In the genomic region with DNA sequence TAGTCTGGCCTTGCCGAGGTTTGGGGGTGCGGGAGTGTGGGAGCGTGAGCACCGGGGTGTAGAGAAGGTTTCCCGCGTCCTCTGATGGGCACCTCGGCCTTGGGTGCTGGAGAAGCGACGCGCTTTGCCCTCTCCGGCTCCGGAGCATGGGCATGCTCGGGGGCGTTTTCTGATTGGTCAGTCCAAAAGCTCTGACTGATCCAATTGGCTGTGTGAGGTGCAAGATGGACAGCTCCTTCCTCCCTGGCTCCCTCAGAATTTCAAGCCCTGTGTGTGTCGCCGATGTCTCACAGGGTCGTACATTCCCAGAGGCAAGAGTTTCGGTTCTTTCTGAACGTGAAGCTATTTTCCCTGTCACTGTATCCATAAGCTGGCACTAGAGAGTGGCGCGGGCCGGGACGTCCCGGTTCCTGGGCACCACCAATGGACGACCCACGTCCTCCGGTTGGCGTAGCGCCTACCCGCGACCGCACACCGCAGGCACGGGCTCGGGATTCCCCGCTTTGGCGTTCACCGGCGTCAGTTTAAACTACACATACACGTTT, we compare ENCODE assay signal across 7 mouse cellular contexts. TPM values are rescaled to one million over a fixed set of nuclear protein-coding genes. Genes with fewer than 3 reads are reported as not detected.
DNase-seq lines count a peak whose midpoint lies in the region; ATAC-seq and TF ChIP-seq lines count a peak whose summit lies in the region.

No protein-coding gene starts in this region.

- H3K4me3 ChIP-seq in cortical plate, adult 2 months (ENCODE audit: insufficient read depth, low read length): peak overlapping the region; percentile 43
- H3K4me3 ChIP-seq in intestine, embryonic 16.5 days (ENCODE audit: low read length): peak overlapping the region; percentile 49
- H3K4me3 ChIP-seq in limb, embryonic 11.5 days (ENCODE audit: low read depth, low read length): peak overlapping the region; percentile 31
- peak overlapping the region; percentile 50 for H3K4me3 ChIP-seq in midbrain, embryonic 12.5 days

- peaks cover 6% of the 10 kb centered on the region; the same call in 1 of the 2 replicates for H3K36me3 ChIP-seq in intestine, embryonic 16.5 days (ENCODE audit: control insufficient read depth, insufficient read depth, low read length)
- no peaks in the 10 kb centered on the region; the same call in 1 of the 2 replicates for H3K36me3 ChIP-seq in limb, embryonic 11.5 days (ENCODE audit: control insufficient read depth, insufficient read depth, low read length)
- 0 out of 2 replicates have a peak, but pooled peaks cover 10% of the 10 kb centered on the region for H3K36me3 ChIP-seq in midbrain, embryonic 12.5 days

- peak overlapping the region; percentile 50; the same call in 1 of the 2 replicates for H3K9ac ChIP-seq in intestine, embryonic 16.5 days (ENCODE audit: low read depth, low read length)
- peak overlapping the region; percentile 7; the same call in 1 of the 2 replicates for H3K9ac ChIP-seq in limb, embryonic 11.5 days (ENCODE audit: low read length)
- peak overlapping the region; percentile 52 for H3K9ac ChIP-seq in midbrain, embryonic 12.5 days (replicated peaks)

- TF ChIP-seq POLR2A in cortical plate, adult 2 months (IDR thresholded peaks at IDR 0.05; ENCODE audit: extremely low read depth, insufficient read depth, low read length): peak; percentile 43

- H3K4me2 ChIP-seq in intestine, embryonic 16.5 days (ENCODE audit: low read depth, low read length): peak overlapping the region; percentile 88
- peak overlapping the region; percentile 56 for H3K4me2 ChIP-seq in limb, embryonic 11.5 days (ENCODE audit: low read depth, severe bottlenecking)
- H3K4me2 ChIP-seq in midbrain, embryonic 12.5 days (replicated peaks): peak overlapping the region; percentile 74

- H3K27me3 ChIP-seq in intestine, embryonic 16.5 days (replicated peaks; ENCODE audit: control insufficient read depth, insufficient read depth, low read length): peaks cover 2% of the 10 kb centered on the region; the same call in 1 of the 2 replicates
- peaks cover 22% of the 10 kb centered on the region for H3K27me3 ChIP-seq in limb, embryonic 11.5 days (ENCODE audit: control insufficient read depth, insufficient read depth, low read length)
- peaks cover 37% of the 10 kb centered on the region for H3K27me3 ChIP-seq in midbrain, embryonic 12.5 days

- peak; percentile 84 for ATAC-seq in intestine, embryonic 16.5 days
- ATAC-seq in limb, embryonic 11.5 days (ENCODE audit: insufficient number of reproducible peaks, low FRiP score, low TSS enrichment, low read depth): peak; percentile 68
- ATAC-seq in midbrain, embryonic 12.5 days (ENCODE audit: low FRiP score, low read depth): peak; percentile 85

- WGBS in intestine, embryonic 16.5 days: 3% methylated on average over 40 of the region's 40 CpGs
- 3% methylated on average over 40 of the region's 40 CpGs for WGBS in limb, embryonic 11.5 days
- WGBS in midbrain, embryonic 12.5 days: 4% methylated on average over 40 of the region's 40 CpGs

- DNase-seq in adrenal gland, adult 8-10 months: peak; percentile 78
- DNase-seq in gastrocnemius, postnatal 25 days: peak; percentile 77
- peak; percentile 81 for DNase-seq in limb, embryonic 11.5 days (ENCODE audit: low spot score)
- DNase-seq in spleen, adult 12 weeks (ENCODE audit: low spot score): peak; percentile 82

- peaks cover 4% of the 10 kb centered on the region; the same call in 1 of the 2 replicates for H3K4me1 ChIP-seq in cortical plate, adult 2 months (ENCODE audit: control insufficient read depth, insufficient read depth, low read length)
- peaks cover 29% of the 10 kb centered on the region for H3K4me1 ChIP-seq in intestine, embryonic 16.5 days (ENCODE audit: control insufficient read depth, insufficient read depth, low read length)
- H3K4me1 ChIP-seq in limb, embryonic 11.5 days (ENCODE audit: control insufficient read depth, insufficient read depth, low read length): 0 out of 2 replicates have a peak, but pooled peaks cover 12% of the 10 kb centered on the region
- H3K4me1 ChIP-seq in midbrain, embryonic 12.5 days: peaks cover 40% of the 10 kb centered on the region

- no peak overlapping the region for H3K27ac ChIP-seq in cortical plate, adult 2 months (ENCODE audit: insufficient read depth, low read length)
- H3K27ac ChIP-seq in intestine, embryonic 16.5 days (ENCODE audit: low read length): no peak overlapping the region; the same call in 1 of the 2 replicates
- H3K27ac ChIP-seq in limb, embryonic 11.5 days (replicated peaks; ENCODE audit: low read depth, low read length): no peak overlapping the region
- H3K27ac ChIP-seq in midbrain, embryonic 12.5 days (replicated peaks): peak overlapping the region; percentile 49; the same call in 1 of the 2 replicates

- peaks cover 5% of the 10 kb centered on the region; the same call in 1 of the 2 replicates for H3K9me3 ChIP-seq in intestine, embryonic 16.5 days (ENCODE audit: control insufficient read depth, low read length)
- no peaks in the 10 kb centered on the region for H3K9me3 ChIP-seq in limb, embryonic 11.5 days (ENCODE audit: control insufficient read depth, low read length)
- no peaks in the 10 kb centered on the region for H3K9me3 ChIP-seq in midbrain, embryonic 12.5 days

- peak; percentile 11; the same call in 1 of the 2 replicates for TF ChIP-seq CTCF in cortical plate, adult 2 months (IDR thresholded peaks at IDR 0.05; ENCODE audit: extremely low read depth, insufficient read depth, low read length)

RNA-seq across cellular contexts. Expression of a gene that starts 5.5 kb away (rescaled TPM):
- 10 to 100 TPM; 18.8 to 28.5 (median 26.2) TPM for total RNA-seq in adrenal gland, adult 8-10 months (2022)
- 40.1 and 42.8 TPM in 2 replicates for polyA plus RNA-seq in cortical plate, adult 2 months (2012; rRNA removed)
- total RNA-seq in gastrocnemius, postnatal 25 days (2021): 10 to 100 TPM; 10.1 to 11.1 TPM
- 28.5 and 31.6 TPM in 2 replicates for polyA plus RNA-seq in intestine, embryonic 16.5 days (2015; fragmentation: Nextera tagmentation; extraction: Ambion mirVana)
- 17.9 and 19.2 TPM in 2 replicates for polyA plus RNA-seq in limb, embryonic 11.5 days (2014; fragmentation: Nextera tagmentation; extraction: Ambion mirVana)
- 87.2 and 87.5 TPM in 2 replicates for polyA plus RNA-seq in midbrain, embryonic 12.5 days (2016; fragmentation: Nextera tagmentation; extraction: Ambion mirVana)

RNA-seq across cellular contexts. Expression of a gene that starts 5.5 kb away (rescaled TPM):
- under 1 TPM; 0.21 to 0.59 (median 0.46) TPM for total RNA-seq in adrenal gland, adult 8-10 months (2022)
- polyA plus RNA-seq in cortical plate, adult 2 months (2012; rRNA removed): 6.6 and 7.4 TPM in 2 replicates
- total RNA-seq in gastrocnemius, postnatal 25 days (2021): under 1 TPM; 0.13 to 0.18 TPM
- 0.15 and 0.35 TPM in 2 replicates for polyA plus RNA-seq in intestine, embryonic 16.5 days (2015; fragmentation: Nextera tagmentation; extraction: Ambion mirVana)
- 0.25 and 0.27 TPM in 2 replicates for polyA plus RNA-seq in limb, embryonic 11.5 days (2014; fragmentation: Nextera tagmentation; extraction: Ambion mirVana)
- 0.64 and 0.86 TPM in 2 replicates for polyA plus RNA-seq in midbrain, embryonic 12.5 days (2016; fragmentation: Nextera tagmentation; extraction: Ambion mirVana)

RNA-seq across cellular contexts. Expression of a gene that starts 11.3 kb away (rescaled TPM):
- 10 to 100 TPM in 2 of 4 experiments, 1 to 10 TPM in 2; 3.3 to 12.2 (median 7.8) TPM for total RNA-seq in adrenal gland, adult 8-10 months (2022)
- 101 and 112 TPM in 2 replicates for polyA plus RNA-seq in cortical plate, adult 2 months (2012; rRNA removed)
- total RNA-seq in gastrocnemius, postnatal 25 days (2021): 1 to 10 TPM; 1.1 to 1.2 TPM
- 34.7 and 40.9 TPM in 2 replicates for polyA plus RNA-seq in intestine, embryonic 16.5 days (2015; fragmentation: Nextera tagmentation; extraction: Ambion mirVana)
- 8.8 and 11.1 TPM in 2 replicates for polyA plus RNA-seq in limb, embryonic 11.5 days (2014; fragmentation: Nextera tagmentation; extraction: Ambion mirVana)
- 177 and 223 TPM in 2 replicates for polyA plus RNA-seq in midbrain, embryonic 12.5 days (2016; fragmentation: Nextera tagmentation; extraction: Ambion mirVana)

RNA-seq across cellular contexts. Expression of a gene that starts 17.9 kb away (rescaled TPM):
- 10 to 100 TPM; 23.2 to 38.7 (median 31.3) TPM for total RNA-seq in adrenal gland, adult 8-10 months (2022)
- 25.9 and 26.7 TPM in 2 replicates for polyA plus RNA-seq in cortical plate, adult 2 months (2012; rRNA removed)
- total RNA-seq in gastrocnemius, postnatal 25 days (2021): 1 to 10 TPM; 6.7 to 8.1 TPM
- 17.0 and 17.5 TPM in 2 replicates for polyA plus RNA-seq in intestine, embryonic 16.5 days (2015; fragmentation: Nextera tagmentation; extraction: Ambion mirVana)
- polyA plus RNA-seq in limb, embryonic 11.5 days (2014; fragmentation: Nextera tagmentation; extraction: Ambion mirVana): 19.0 and 20.5 TPM in 2 replicates
- polyA plus RNA-seq in midbrain, embryonic 12.5 days (2016; fragmentation: Nextera tagmentation; extraction: Ambion mirVana): 19.9 and 20.5 TPM in 2 replicates

RNA-seq across cellular contexts. Expression of a gene that starts 21.3 kb away (rescaled TPM):
- total RNA-seq in adrenal gland, adult 8-10 months (2022): 100 to 1,000 TPM; 179 to 200 (median 190) TPM
- polyA plus RNA-seq in cortical plate, adult 2 months (2012; rRNA removed): 567 and 588 TPM in 2 replicates
- 100 to 1,000 TPM in 1 of 2 experiments, 10 to 100 TPM in 1; 99.3 to 105 TPM for total RNA-seq in gastrocnemius, postnatal 25 days (2021)
- polyA plus RNA-seq in intestine, embryonic 16.5 days (2015; fragmentation: Nextera tagmentation; extraction: Ambion mirVana): 131 and 138 TPM in 2 replicates
- polyA plus RNA-seq in limb, embryonic 11.5 days (2014; fragmentation: Nextera tagmentation; extraction: Ambion mirVana): 269 and 275 TPM in 2 replicates
- 437 and 465 TPM in 2 replicates for polyA plus RNA-seq in midbrain, embryonic 12.5 days (2016; fragmentation: Nextera tagmentation; extraction: Ambion mirVana)
